Mouse (Mus musculus) lung, adult 2 months (tissue): ENCODE results near the gene Cys1.
A peak's percentile ranks its signal among the peaks of the same experiment; 100 is the strongest.

Experiments
- CTCF ChIP-seq: fragments of 200-500 bp; IDR thresholded peaks from 2 replicates; pipeline ENCODE4 v1.5.1; 2011; ENCODE audit warnings: mild to moderate bottlenecking, low read length, control low read depth; ENCODE audit not compliant: insufficient read depth
- POLR2A ChIP-seq: fragments of 200-500 bp; IDR thresholded peaks from 2 replicates; pipeline ENCODE4 v1.6.1; 2011; ENCODE audit warnings: low read depth, mild to moderate bottlenecking, control low read depth, low read length, borderline replicate concordance; ENCODE audit errors: extremely low read depth

DNA sequence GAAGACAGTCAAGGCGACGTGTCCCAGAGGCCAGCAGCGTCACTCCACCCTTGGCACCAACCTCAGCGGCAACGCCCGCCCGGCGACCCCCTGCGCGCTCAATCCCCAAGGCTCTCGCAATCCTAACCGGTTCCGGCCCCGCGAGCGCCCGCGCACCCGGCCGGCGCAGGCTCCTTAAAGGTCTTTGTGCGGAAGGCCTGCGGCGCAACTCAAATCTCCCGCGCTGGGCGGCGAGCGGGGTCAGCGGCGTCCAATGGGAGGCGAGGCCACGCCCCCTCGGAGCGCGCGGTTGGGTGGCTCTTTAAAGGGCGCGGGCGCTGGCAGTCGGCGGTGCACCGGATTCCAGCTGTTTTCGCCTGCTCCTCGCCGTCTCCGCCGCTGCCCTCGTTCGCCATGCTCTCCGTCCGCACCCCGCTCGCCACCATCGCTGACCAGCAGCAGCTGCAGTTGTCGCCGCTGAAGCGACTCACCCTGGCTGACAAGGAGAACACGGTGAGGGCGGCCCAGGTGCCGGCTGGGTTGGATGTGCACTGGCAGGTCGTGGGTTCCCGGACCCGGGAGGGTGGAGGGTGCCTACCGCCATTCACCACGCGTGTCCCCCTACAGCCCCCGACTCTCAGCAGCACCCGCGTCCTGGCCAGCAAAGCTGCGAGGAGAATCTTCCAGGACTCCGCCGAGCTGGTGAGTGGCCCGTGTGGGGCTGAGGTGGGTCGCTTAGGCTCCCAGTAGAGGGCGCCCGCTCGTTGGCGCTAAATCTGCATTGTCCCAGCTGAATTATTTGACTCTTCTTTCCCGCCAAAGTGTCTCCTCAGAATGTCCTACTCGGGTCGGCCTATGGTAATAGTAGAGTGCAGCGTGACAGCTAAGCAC lies 26.6 kb upstream of the Cys1 start, which contains the start of gene Rrm2:
- TF ChIP-seq CTCF: peak; percentile 69
- TF ChIP-seq POLR2A: 0 out of 2 replicates have a peak, but pooled peaks have one; percentile 38
